Mouse (Mus musculus): ENCODE results near the gene Nasp. TPM values are rescaled to one million over a fixed set of nuclear protein-coding genes. Genes with fewer than 3 reads are reported as not detected.
"Not testable (repeated sequence)": the region's sequence is repeated elsewhere in the genome, so short reads cannot be mapped to it uniquely, and the experiment has no call there.

The Nasp gene
- 20.0 TPM for polyA plus RNA-seq (2012; fragmentation: generic; extraction: Trizol)

DNA sequence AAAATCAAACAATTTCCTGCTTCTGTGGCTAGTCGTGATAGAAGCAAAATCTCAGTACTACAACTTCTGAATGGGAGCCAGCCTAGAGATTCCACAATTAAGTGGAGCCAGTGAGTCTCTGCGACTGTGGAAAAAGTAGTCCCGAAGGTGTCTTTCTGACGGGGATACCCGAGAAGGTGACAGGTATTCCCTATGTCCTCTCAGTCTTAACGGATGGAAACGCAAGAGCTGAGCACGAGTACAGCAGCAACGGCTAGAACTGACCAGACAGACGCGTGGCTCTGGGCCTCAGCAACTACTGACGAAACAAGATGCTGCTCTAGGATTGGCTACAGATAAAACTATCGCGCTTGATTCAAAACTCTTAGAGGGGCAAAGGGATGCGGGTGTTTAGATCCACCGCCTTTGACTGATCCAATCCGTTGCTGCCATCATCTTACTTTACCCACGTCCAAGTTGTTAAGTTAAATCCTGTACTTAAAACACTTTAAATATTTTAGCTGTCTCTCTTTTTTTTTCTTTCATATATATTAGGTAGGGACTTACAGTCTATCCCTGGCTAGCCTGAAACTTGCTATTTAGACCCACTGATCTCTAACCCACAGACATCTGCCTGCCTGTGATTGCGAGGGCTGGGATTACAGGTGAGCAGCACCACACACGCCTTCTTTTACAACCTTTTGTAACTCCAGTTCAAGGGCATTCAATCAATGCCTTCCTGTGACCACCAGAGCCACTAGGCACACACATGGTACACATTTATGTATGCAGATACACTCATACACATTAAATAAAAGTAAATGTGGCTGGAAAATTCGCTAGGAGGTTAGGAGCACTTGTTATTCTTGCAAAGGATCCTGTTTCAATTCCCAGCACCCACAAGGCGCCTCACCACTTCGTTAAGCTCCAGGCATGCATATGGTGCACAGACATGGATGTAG, at the start of gene Nasp:
TSS of gene Nasp (minus strand) at position 220 of the 941 bp plus-strand sequence.
- Histone ChIP-seq H3ac (ENCODE audit: control insufficient read depth, insufficient read length) (peak within 1 kb of the TSS; percentile 16), H3K79me2 (ENCODE audit: control insufficient read depth, insufficient read depth) (peaks cover 35% of the 10 kb centered on the region), H3K36me3 (ENCODE audit: control insufficient read depth, insufficient read depth) (no peaks in the 10 kb centered on the region), H3K27me3 (ENCODE audit: control insufficient read depth, insufficient read depth, insufficient read length) (no peaks in the 10 kb centered on the region), H3K4me2 (ENCODE audit: low read depth) (peak within 1 kb of the TSS; percentile 95), H3K4me3 (peak within 1 kb of the TSS; percentile 81)
- TF ChIP-seq POLR2AphosphoS2 (IDR thresholded peaks at IDR 0.05; ENCODE audit: insufficient read length, low read depth) (no peak), E2F4 (IDR thresholded peaks at IDR 0.05; ENCODE audit: insufficient read depth) (peak; percentile 58)

DNA sequence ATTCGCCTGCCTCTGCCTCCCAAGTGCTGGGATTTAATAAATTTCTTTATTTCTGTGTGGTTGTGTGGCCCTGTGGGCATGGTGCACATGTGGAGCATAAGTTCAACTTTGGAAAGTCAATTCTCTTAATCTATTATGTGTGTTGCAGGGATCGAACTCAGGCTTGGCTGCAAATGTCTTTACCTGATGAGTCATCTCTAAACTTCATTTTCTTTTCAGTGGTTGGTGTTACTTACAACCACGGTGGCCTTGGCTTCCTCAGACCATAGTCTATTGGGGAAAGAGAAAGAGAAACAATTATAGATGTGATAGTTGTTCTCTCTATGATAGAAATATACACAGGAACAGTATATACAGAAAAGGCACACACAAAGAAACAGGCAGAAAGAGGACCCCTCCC, 48.3 kb upstream of the Nasp start:
- Histone ChIP-seq H3K4me2 (ENCODE audit: low read depth) (no peak overlapping the region), H3K27me3 (ENCODE audit: control insufficient read depth, insufficient read depth, insufficient read length) (no peaks in the 10 kb centered on the region), H3K36me3 (ENCODE audit: control insufficient read depth, insufficient read depth) (no peaks in the 10 kb centered on the region), H3K79me2 (ENCODE audit: control insufficient read depth, insufficient read depth) (no peaks in the 10 kb centered on the region), H3ac (ENCODE audit: control insufficient read depth, insufficient read length) (no peak overlapping the region), H3K4me3 (no peak overlapping the region)
- TF ChIP-seq E2F4 (IDR thresholded peaks at IDR 0.05; ENCODE audit: insufficient read depth) (no peak), REST (IDR thresholded peaks at IDR 0.05; ENCODE audit: insufficient read depth, insufficient read length) (no peak), MAX (IDR thresholded peaks at IDR 0.05; ENCODE audit: low read depth) (no peak), TCF12 (IDR thresholded peaks at IDR 0.05; ENCODE audit: insufficient read depth, poor library complexity, severe bottlenecking) (no peak), TCF3 (IDR thresholded peaks at IDR 0.05; ENCODE audit: insufficient read length, low read depth) (no peak), USF1 (IDR thresholded peaks at IDR 0.05; ENCODE audit: low read depth) (no peak), SRF (IDR thresholded peaks at IDR 0.05; ENCODE audit: control insufficient read depth, insufficient read length, low read depth) (no peak), CEBPB (IDR thresholded peaks at IDR 0.05; ENCODE audit: insufficient read depth, poor library complexity, severe bottlenecking) (no peak), POLR2AphosphoS2 (IDR thresholded peaks at IDR 0.05; ENCODE audit: insufficient read length, low read depth) (no peak), POLR2A (IDR thresholded peaks at IDR 0.05; ENCODE audit: insufficient read length, low read depth) (no peak)

DNA sequence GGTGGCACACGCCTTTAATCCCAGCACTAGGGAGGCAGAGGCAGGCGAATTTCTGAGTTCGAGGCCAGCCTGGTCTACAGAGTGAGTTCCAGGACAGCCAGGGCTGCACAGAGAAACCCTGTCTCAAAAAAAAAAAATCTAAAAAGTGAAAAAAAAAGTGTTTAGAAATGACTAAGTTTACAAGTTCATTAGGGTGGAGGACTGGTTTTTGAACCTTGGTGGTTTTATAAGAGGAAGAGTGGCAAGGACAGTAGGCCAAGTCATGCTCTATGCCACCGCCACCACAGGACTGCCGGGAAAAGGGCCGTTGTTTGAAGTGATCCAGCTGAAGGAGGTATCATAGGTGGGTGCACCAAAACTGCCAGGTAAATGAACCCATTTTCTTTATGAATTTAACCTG, 47.0 kb upstream of the Nasp start:
- not testable (repeated sequence) for H3K4me2 ChIP-seq (ENCODE audit: low read depth); H3ac ChIP-seq (ENCODE audit: control insufficient read depth, insufficient read length)

DNA sequence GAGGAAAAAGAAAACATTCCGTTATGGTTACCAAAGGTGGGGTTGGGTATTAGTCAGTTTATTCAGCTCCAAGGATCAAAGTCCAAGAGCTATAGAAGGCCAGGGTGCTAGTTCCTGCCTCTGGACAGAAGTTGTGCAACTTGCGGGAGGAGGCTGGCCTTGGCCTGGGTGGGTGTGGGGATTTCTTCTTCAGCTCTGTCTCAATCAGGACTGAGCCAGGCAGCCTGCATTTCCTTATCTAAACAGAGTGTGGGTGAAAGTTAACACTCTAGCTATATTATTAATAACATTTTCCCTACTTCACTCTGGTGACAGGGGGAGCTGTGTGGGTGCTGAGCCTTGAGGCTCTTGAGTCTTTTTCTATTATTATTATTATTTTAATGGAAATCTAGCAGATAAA, 45.0 kb upstream of the Nasp start:
- H3ac ChIP-seq (ENCODE audit: control insufficient read depth, insufficient read length): no peak overlapping the region
- no peaks in the 10 kb centered on the region for H3K27me3 ChIP-seq (ENCODE audit: control insufficient read depth, insufficient read depth, insufficient read length)
- no peak overlapping the region for H3K4me2 ChIP-seq (ENCODE audit: low read depth)
- no peaks in the 10 kb centered on the region for H3K79me2 ChIP-seq (ENCODE audit: control insufficient read depth, insufficient read depth)
- H3K4me3 ChIP-seq: no peak overlapping the region
- TF ChIP-seq CEBPB (IDR thresholded peaks at IDR 0.05; ENCODE audit: insufficient read depth, poor library complexity, severe bottlenecking): peak; percentile 72; the same call in 1 of the 2 replicates
- no peak for TF ChIP-seq REST (IDR thresholded peaks at IDR 0.05; ENCODE audit: insufficient read depth, insufficient read length)
- H3K36me3 ChIP-seq (ENCODE audit: control insufficient read depth, insufficient read depth): no peaks in the 10 kb centered on the region

More for the DNA sequence above, 47.0 kb upstream of the Nasp start:
- not testable (repeated sequence) for H3K27me3 ChIP-seq (ENCODE audit: control insufficient read depth, insufficient read depth, insufficient read length); H3K36me3 ChIP-seq (ENCODE audit: control insufficient read depth, insufficient read depth); H3K4me3 ChIP-seq; H3K79me2 ChIP-seq (ENCODE audit: control insufficient read depth, insufficient read depth)

DNA sequence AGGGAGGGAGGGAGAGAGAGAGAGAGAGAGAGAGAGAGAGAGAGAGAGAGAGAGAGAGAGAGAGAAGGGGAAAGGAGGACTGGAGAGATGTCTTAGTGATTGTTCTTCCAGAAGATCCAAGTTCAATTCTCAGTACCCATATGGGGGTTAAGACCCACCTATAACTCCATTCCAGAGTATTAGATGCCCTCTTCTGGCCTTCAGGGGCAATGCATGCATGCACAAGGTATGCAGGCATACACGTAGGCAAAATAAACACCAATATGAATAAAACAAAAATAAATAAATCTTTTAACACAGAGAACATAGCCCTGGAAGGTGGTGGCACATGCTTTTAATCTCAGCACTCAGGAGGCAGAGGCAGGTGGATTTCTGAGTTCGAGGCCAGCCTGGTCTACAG, 41.5 kb upstream of the Nasp start:
- Histone ChIP-seq H3K36me3 (ENCODE audit: control insufficient read depth, insufficient read depth) (no peaks in the 10 kb centered on the region), H3K27me3 (ENCODE audit: control insufficient read depth, insufficient read depth, insufficient read length) (no peaks in the 10 kb centered on the region), H3K4me3 (no peak overlapping the region), H3K79me2 (ENCODE audit: control insufficient read depth, insufficient read depth) (no peaks in the 10 kb centered on the region), H3ac (ENCODE audit: control insufficient read depth, insufficient read length) (no peak overlapping the region), H3K4me2 (ENCODE audit: low read depth) (no peak overlapping the region)
- TF ChIP-seq POLR2AphosphoS2 (IDR thresholded peaks at IDR 0.05; ENCODE audit: insufficient read length, low read depth) (no peak), USF1 (IDR thresholded peaks at IDR 0.05; ENCODE audit: low read depth) (no peak), POLR2A (IDR thresholded peaks at IDR 0.05; ENCODE audit: insufficient read length, low read depth) (no peak), MYOD1 (IDR thresholded peaks at IDR 0.05; ENCODE audit: control insufficient read depth in 1 of 3, insufficient read length in 2 of 3, low read depth in 2 of 3) (no peak), MAX (IDR thresholded peaks at IDR 0.05; ENCODE audit: low read depth) (no peak), SRF (IDR thresholded peaks at IDR 0.05; ENCODE audit: control insufficient read depth, insufficient read length, low read depth) (no peak), CEBPB (IDR thresholded peaks at IDR 0.05; ENCODE audit: insufficient read depth, poor library complexity, severe bottlenecking) (no peak), MYOG (IDR thresholded peaks at IDR 0.05; ENCODE audit: control insufficient read depth in 1 of 3, insufficient read depth in 1 of 3, insufficient read length in 2 of 3, low read depth in 2 of 3) (no peak), TCF3 (IDR thresholded peaks at IDR 0.05; ENCODE audit: insufficient read length, low read depth) (no peak), REST (IDR thresholded peaks at IDR 0.05; ENCODE audit: insufficient read depth, insufficient read length) (no peak), E2F4 (IDR thresholded peaks at IDR 0.05; ENCODE audit: insufficient read depth) (no peak), TCF12 (IDR thresholded peaks at IDR 0.05; ENCODE audit: insufficient read depth, poor library complexity, severe bottlenecking) (no peak)

All from myocyte (in vitro differentiated cells).